Mouse (Mus musculus) heart, adult 2 months (tissue): ENCODE measurements around the gene Hist1h4m. TPM values are rescaled to one million over a fixed set of nuclear protein-coding genes. Genes with fewer than 3 reads are reported as not detected.
"Not testable (repeated sequence)": the region's sequence is repeated elsewhere in the genome, so short reads cannot be mapped to it uniquely, and the experiment has no call there.

Experiments used
- DNase-seq, 2 experiments: peaks; one replicate each; pipeline ENCODE4 v3.0.0; 2021
- H3K27ac ChIP-seq: fragments of 200-600 bp; 2 replicates; pipeline ENCODE4 v1.8.1; 2022
- H3K27me3 ChIP-seq: fragments of 200-500 bp; 2 replicates; pipeline ENCODE4 v1.6.1; 2012; ENCODE audit warnings: mild to moderate bottlenecking, low read length, inconsistent platforms, mixed read lengths; ENCODE audit not compliant: control insufficient read depth, insufficient read depth
- H3K36me3 ChIP-seq: fragments of 200-500 bp; 2 replicates; pipeline ENCODE4 v1.6.1; 2012; ENCODE audit warnings: low read length, inconsistent platforms; ENCODE audit not compliant: control insufficient read depth, insufficient read depth
- H3K4me1 ChIP-seq: fragments of 200-500 bp; 2 replicates; pipeline ENCODE4 v1.6.1; 2011; ENCODE audit warnings: low read length; ENCODE audit not compliant: control insufficient read depth, insufficient read depth
- H3K4me3 ChIP-seq: fragments of 200-600 bp; 2 replicates; pipeline ENCODE4 v1.8.1; 2022
- H3K79me2 ChIP-seq: fragments of 200-500 bp; replicated peaks from 2 replicates; pipeline ENCODE4 v1.6.1; 2012; ENCODE audit warnings: mild to moderate bottlenecking, inconsistent platforms, low read length, moderate library complexity, mixed read lengths; ENCODE audit not compliant: control insufficient read depth, insufficient read depth
- H3K9ac ChIP-seq: fragments of 200-500 bp; 2 replicates; pipeline ENCODE4 v1.6.1; 2012; ENCODE audit warnings: low read depth, mild to moderate bottlenecking, control low read depth, inconsistent platforms, low read length, mixed read lengths
- CTCF ChIP-seq: fragments of 200-600 bp; IDR thresholded peaks from 2 replicates; pipeline ENCODE4 v1.8.1; 2022; ENCODE audit warnings: antibody characterized with exemption, mild to moderate bottlenecking, moderate library complexity
- EP300 ChIP-seq: fragments of 200-500 bp; IDR thresholded peaks from 2 replicates; pipeline ENCODE4 v1.6.1; 2011; ENCODE audit warnings: low read depth, low read length, control low read depth; ENCODE audit not compliant: insufficient read depth
- POLR2A ChIP-seq: fragments of 200-500 bp; IDR thresholded peaks from 2 replicates; pipeline ENCODE4 v1.6.1; 2011; ENCODE audit warnings: mild to moderate bottlenecking, low read depth, low read length, control low read depth; ENCODE audit not compliant: insufficient read depth
- WGBS: fragments of 180-500 bp; shearing (Covaris S2); methylation state at CpG from one replicate; pipeline ENCODE4 v1.1.7; 2018; 5-methylcytosine and 5-hydroxymethylcytosine counted together
- intact Hi-C: fragments of 180-260 bp; cut with DNase I; formaldehyde crosslinking; loops from one replicate; pipeline ENCODE4 v1.15.1; 2025
- long read RNA-seq: library from polyadenylated mRNA; stranded (forward); transcript quantifications from one replicate; pipeline ENCODE4 v2.0.0, GENCODE M21; 2021
- polyA plus RNA-seq: library from polyadenylated mRNA; depleted of rRNA; stranded (reverse); fragments of >200 nt; gene quantifications from 2 replicates; pipeline ENCODE4 v1.2.3, GENCODE M21; 2012; rRNA removed
- total RNA-seq, 2 experiments: library from RNA; stranded (reverse); gene quantifications; 2 replicates each; pipeline ENCODE4 v1.2.3; 2021

Gene Hist1h4m
- 10 to 100 TPM; 42.6 to 56.8 TPM for total RNA-seq
- polyA plus RNA-seq = 1.6 TPM in 1 of 2 replicates, not detected in the other
- long read RNA-seq = 0 reads

DNA sequence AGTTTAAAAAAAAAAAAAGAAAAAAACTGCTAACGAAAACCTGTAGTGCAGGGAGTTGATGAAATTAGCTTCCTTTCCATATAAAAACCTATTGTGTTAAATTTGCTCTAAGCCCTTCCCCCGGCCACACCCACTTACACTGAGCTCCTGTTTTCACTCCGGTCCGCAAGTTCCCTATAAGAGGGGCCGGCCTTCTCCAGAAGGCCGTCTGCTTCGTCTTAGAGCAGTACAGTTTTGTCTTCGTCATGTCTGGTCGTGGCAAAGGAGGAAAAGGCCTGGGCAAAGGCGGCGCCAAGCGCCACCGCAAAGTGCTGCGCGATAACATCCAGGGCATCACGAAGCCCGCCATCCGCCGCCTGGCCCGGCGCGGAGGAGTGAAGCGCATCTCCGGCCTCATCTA lies at the start of gene Hist1h4m:
Gene Hist1h4m, plus strand, starts transcription at position 208 of the 400 bp plus-strand sequence.
- H3K9ac ChIP-seq = not testable (repeated sequence)
- no CpG with 5 or more reads among the region's 24 CpGs for WGBS

DNA sequence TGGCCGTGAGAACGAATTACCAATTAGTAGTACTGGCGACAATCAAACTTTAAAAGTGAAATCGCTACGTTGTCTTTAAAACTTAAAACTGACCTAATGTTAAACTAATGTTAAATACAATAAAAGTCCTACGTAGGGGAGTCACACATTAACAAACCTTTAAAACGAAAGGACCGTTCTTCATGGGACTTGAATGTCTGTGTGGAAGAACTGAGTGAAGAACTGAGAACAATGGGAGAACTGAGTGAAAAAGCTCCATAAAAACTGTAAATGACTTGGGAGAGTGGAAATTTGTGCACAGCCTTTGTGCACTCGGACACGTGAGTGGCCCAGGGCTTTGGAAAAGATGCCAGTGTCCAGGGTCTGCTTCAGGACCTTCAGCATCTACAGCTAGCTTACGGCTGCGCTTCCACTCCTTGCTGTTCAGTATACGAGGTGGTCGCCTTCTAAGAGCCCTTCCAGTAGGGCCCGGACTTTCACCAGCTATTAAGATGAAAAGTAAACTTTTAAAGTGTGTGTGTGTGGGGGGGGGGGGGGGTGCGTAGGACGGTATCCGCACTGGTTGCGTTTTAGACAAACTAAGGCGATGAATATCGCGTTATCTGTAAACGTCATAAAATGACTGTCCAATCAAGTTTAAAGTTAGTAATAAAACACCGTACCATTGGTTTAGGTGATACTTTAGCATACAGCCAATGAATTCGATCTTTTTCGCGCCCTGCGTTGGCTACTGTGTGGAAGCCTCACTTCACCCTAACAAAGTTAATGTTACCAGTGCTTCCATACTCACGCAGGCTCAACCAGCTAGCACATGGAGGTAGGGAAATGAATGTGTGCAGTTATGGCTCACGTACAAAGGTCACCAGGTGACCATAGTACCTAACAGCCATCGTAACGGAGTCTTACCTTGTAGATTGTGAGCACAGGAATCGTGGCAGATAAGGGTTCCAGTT lies 32.5 kb upstream of the Hist1h4m start:
- intact Hi-C loops = loop anchor here (2.0 to 5.0 kb wide), 3 partner anchors 28 to 263 kb away; partner anchors contain the start of genes Hist1h2ag, Hist1h2bj, Hist1h4i and Hist1h4k
- H3K9ac ChIP-seq = peak overlapping the region; percentile 85
- peaks cover 2% of the 10 kb centered on the region; the same call in 1 of the 2 replicates for H3K4me1 ChIP-seq
- no peaks in the 10 kb centered on the region for H3K27me3 ChIP-seq
- H3K27ac ChIP-seq = peak overlapping the region; percentile 83
- 0 out of 2 replicates have a peak, but pooled peaks cover 1% of the 10 kb centered on the region for H3K79me2 ChIP-seq
- TF ChIP-seq EP300 (no peak), POLR2A (peak; percentile 43), CTCF (no peak)
- H3K36me3 ChIP-seq = no peaks in the 10 kb centered on the region
- H3K4me3 ChIP-seq = peak overlapping the region; percentile 77
- peak; percentile 65 to 74 for DNase-seq
- WGBS = 5% methylated on average over 33 of the region's 33 CpGs

More for the DNA sequence above, at the start of gene Hist1h4m:
- H3K27me3 ChIP-seq, H3K79me2 ChIP-seq, H3K36me3 ChIP-seq, H3K4me3 ChIP-seq, H3K27ac ChIP-seq, intact Hi-C loops, H3K4me1 ChIP-seq: not testable (repeated sequence)
- peak; percentile 40 to 66 for DNase-seq

DNA sequence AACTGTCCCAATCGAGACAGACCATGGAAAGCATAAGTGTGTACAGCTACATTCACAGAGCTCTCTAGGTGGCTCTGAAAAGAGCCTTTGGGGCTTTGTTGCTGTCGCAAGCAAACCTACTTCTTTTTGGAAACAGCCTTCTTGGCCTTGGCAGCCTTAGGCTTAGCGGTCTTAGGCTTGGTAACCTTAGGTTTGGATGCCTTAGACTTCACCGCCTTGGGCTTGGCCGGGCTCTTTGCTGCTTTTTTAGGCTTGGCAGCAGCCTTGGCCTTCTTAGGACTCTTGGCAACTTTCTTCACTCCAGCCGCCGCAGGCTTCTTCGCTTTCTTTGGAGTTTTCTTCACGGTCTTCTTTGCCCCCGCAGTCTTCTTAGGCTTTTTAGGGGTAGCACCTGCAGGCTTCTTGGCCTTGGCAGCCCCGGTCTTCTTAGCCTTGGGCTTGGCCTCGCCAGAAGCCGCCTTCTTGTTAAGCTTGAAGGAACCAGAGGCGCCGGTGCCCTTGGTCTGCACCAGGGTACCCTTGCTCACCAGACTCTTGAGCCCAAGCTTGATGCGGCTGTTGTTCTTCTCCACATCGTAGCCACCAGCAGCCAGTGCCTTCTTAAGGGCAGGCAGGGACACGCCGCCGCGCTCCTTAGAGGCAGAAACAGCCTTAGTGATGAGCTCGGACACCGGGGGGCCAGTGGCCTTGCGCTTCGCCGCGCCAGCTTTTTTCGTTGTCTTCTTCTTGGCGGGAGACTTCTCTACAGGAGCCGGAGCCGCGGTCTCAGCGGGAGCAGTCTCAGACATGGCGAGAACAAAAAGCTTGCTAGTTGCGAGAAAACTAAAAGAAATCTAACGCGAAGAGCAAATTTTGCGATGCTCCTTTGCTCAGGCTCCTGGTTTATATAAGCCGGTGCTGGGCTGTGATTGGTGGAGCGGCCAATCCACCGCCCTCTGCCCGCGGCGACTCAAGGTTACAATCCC lies 31.5 kb upstream of the Hist1h4m start, which contains the start of gene Hist1h1b:
Gene Hist1h1b, minus strand, starts transcription at position 859 of the 965 bp plus-strand sequence.
- 0 out of 2 replicates have a peak, but pooled peaks cover 1% of the 10 kb centered on the region for H3K79me2 ChIP-seq
- H3K4me1 ChIP-seq = peaks cover 2% of the 10 kb centered on the region; the same call in 1 of the 2 replicates
- H3K9ac ChIP-seq = peak within 1 kb of the TSS; percentile 85
- intact Hi-C loops = loop anchor here (2.0 to 10.0 kb wide), 4 partner anchors 29 to 1805 kb away; partner anchors contain the start of genes Hist1h2ag, Hist1h2bj, Hist1h4d and Hist1h4i
- no peaks in the 10 kb centered on the region for H3K27me3 ChIP-seq
- peak; percentile 64 to 67 for DNase-seq
- peak; percentile 57; the same call in 1 of the 2 replicates for TF ChIP-seq POLR2A
- no peak for TF ChIP-seq EP300
- H3K36me3 ChIP-seq = no peaks in the 10 kb centered on the region
- H3K27ac ChIP-seq = peak within 1 kb of the TSS; percentile 58
- peak within 1 kb of the TSS; percentile 77 for H3K4me3 ChIP-seq
- WGBS = under 1% methylated on average over 44 of the region's 44 CpGs

DNA sequence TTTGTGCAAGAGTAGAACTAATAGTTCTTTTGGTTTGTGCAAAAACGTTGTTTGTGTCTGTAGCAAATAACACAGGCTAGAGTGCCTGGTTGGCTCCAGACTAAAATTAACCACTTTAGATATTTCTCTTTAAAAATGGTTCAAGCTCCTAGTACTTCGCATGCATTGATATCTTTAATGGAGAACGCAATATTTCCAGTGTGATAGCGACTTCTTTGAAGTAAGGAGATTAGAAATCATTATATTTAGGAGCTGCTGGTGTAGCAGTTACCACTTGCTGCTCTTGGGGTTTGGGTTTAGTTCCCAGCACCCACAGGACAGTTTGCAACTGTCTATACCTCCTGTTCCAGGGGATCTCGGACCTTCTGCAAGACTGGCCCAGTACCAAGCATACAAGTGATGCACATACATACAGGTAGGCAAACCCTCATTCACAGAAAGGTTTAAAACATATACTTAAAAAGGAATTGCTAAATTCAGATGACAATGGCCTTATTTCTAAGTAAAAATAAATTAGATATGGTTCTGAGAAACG lies 30.5 kb upstream of the Hist1h4m start:
- Histone ChIP-seq H3K27ac (no peak overlapping the region), H3K36me3 (no peaks in the 10 kb centered on the region), H3K4me1 (peaks cover 2% of the 10 kb centered on the region; the same call in 1 of the 2 replicates), H3K4me3 (peak overlapping the region; percentile 77), H3K27me3 (no peaks in the 10 kb centered on the region), H3K9ac (no peak overlapping the region), H3K79me2 (0 out of 2 replicates have a peak, but pooled peaks cover 1% of the 10 kb centered on the region)
- TF ChIP-seq CTCF = no peak
- TF ChIP-seq EP300 = no peak
- TF ChIP-seq POLR2A = no peak
- intact Hi-C loops = loop anchor here (10.0 kb wide), 1 partner anchor 1804 kb away; the partner anchor contains the start of gene Hist1h4d
- 53% methylated on average over 6 of the region's 6 CpGs for WGBS
- DNase-seq = no peak

DNA sequence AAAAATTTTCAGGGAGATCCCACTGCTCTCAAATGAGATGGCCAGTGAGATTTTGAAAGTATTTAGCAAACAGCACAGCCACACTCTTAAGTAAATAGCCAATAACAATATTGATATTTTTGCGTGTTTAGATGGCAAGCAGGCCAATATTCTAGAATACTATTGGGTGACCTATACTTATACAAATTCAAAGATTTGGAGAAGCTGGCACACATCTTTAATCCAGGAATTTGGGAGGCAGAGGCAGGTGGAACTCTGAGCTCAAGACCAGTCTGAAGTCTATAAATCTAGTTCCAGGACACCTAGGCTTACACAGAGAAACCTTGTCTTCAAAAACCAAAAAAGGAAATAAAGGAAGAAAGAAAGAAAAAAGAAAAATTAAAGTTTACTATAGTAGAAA lies 29.9 kb upstream of the Hist1h4m start:
- Histone ChIP-seq H3K79me2 (no peaks in the 10 kb centered on the region), H3K4me1 (peaks cover 2% of the 10 kb centered on the region; the same call in 1 of the 2 replicates), H3K9ac (no peak overlapping the region), H3K27ac (no peak overlapping the region), H3K36me3 (no peaks in the 10 kb centered on the region), H3K27me3 (no peaks in the 10 kb centered on the region), H3K4me3 (no peak overlapping the region)
- DNase-seq = no peak
- 98% methylated on average over 1 of the region's 1 CpGs for WGBS
- TF ChIP-seq POLR2A = no peak
- no peak for TF ChIP-seq CTCF
- TF ChIP-seq EP300 = no peak
- intact Hi-C loops = loop anchor here (10.0 kb wide), 1 partner anchor 1803 kb away; the partner anchor contains the start of gene Hist1h4d
